Mouse (Mus musculus): ENCODE data around the gene Zmiz1.

GRCm38 (mm10) chr14:25591000-25591399 lies 132.0 kb downstream of the Zmiz1 start:
- no peak for TF ChIP-seq GATA1 (IDR thresholded peaks at IDR 0.05; ENCODE audit: borderline replicate concordance, low read length)
- TF ChIP-seq FLI1 (IDR thresholded peaks at IDR 0.05; ENCODE audit: low read length) = no peak
